Mouse (Mus musculus) ES-Bruce4 (cell line): ENCODE measurements around the gene Grin2a.

ENCODE experiments used
- CTCF ChIP-seq: IDR thresholded peaks from one replicate; pipeline ENCODE4 v1.8.1; 2011; ENCODE audit warnings: low read depth, low read length
- EP300 ChIP-seq: IDR thresholded peaks from 2 replicates; pipeline ENCODE4 v1.6.1; 2011; ENCODE audit warnings: low read depth, low read length; ENCODE audit not compliant: insufficient read depth
- POLR2A ChIP-seq: IDR thresholded peaks from one replicate; pipeline ENCODE4 v1.8.1; 2011; ENCODE audit warnings: low read length; ENCODE audit not compliant: insufficient read depth

- TF ChIP-seq POLR2A: no peak
- no peak for TF ChIP-seq CTCF
- no peak for TF ChIP-seq EP300
Measured at GRCm38 (mm10) chr16:9756849-9757248, 238.5 kb downstream of the Grin2a start.
